Mouse (Mus musculus) small intestine, adult 2 months (tissue): ENCODE data around the gene Jade1. TPM values are rescaled to one million over a fixed set of nuclear protein-coding genes. Genes with fewer than 3 reads are reported as not detected.

Source experiments
- H3K27ac ChIP-seq: fragments of 200-500 bp; 2 replicates; pipeline ENCODE4 v1.5.1; 2012; ENCODE audit warnings: low read depth, low read length, control low read depth, inconsistent platforms; ENCODE audit not compliant: insufficient read depth
- H3K27me3 ChIP-seq: fragments of 200-500 bp; 2 replicates; pipeline ENCODE4 v1.6.1; 2012; ENCODE audit warnings: mild to moderate bottlenecking, moderate library complexity, low read length, inconsistent platforms; ENCODE audit not compliant: control insufficient read depth, insufficient read depth
- H3K36me3 ChIP-seq: fragments of 200-500 bp; 2 replicates; pipeline ENCODE4 v1.6.1; 2012; ENCODE audit warnings: mild to moderate bottlenecking, low read length, control low read depth, inconsistent platforms; ENCODE audit not compliant: control insufficient read depth, insufficient read depth
- H3K4me1 ChIP-seq: fragments of 200-500 bp; 2 replicates; pipeline ENCODE4 v1.6.1; 2012; ENCODE audit warnings: low read length, inconsistent platforms, mixed read lengths; ENCODE audit not compliant: control insufficient read depth, insufficient read depth, insufficient read length
- H3K4me3 ChIP-seq: fragments of 200-500 bp; 2 replicates; pipeline ENCODE4 v1.5.1; 2012; ENCODE audit warnings: low read depth, mild to moderate bottlenecking, control low read depth, inconsistent platforms, low read length, moderate library complexity
- CTCF ChIP-seq: fragments of 200-500 bp; IDR thresholded peaks from 2 replicates; pipeline ENCODE4 v1.5.1; 2012; ENCODE audit warnings: low read depth, mild to moderate bottlenecking, control low read depth, inconsistent platforms, low read length, moderate library complexity, mixed read lengths; ENCODE audit not compliant: insufficient replicate concordance, insufficient read length; ENCODE audit errors: extremely low read depth
- POLR2A ChIP-seq: fragments of 200-500 bp; IDR thresholded peaks from 2 replicates; pipeline ENCODE4 v1.6.1; 2012; ENCODE audit warnings: low read depth, mild to moderate bottlenecking, control low read depth, inconsistent platforms, low read length, moderate library complexity
- WGBS: fragments of 180-500 bp; shearing (Covaris S2); methylation state at CpG from one replicate; pipeline ENCODE4 v1.1.7; 2018; 5-methylcytosine and 5-hydroxymethylcytosine counted together
- polyA plus RNA-seq: library from polyadenylated mRNA; depleted of rRNA; stranded (reverse); fragments of >200 nt; gene quantifications from 2 replicates; pipeline ENCODE4 v1.2.3, GENCODE M21; 2012; rRNA removed

The Jade1 gene
- 8.1 and 18.5 TPM in 2 replicates for polyA plus RNA-seq

DNA sequence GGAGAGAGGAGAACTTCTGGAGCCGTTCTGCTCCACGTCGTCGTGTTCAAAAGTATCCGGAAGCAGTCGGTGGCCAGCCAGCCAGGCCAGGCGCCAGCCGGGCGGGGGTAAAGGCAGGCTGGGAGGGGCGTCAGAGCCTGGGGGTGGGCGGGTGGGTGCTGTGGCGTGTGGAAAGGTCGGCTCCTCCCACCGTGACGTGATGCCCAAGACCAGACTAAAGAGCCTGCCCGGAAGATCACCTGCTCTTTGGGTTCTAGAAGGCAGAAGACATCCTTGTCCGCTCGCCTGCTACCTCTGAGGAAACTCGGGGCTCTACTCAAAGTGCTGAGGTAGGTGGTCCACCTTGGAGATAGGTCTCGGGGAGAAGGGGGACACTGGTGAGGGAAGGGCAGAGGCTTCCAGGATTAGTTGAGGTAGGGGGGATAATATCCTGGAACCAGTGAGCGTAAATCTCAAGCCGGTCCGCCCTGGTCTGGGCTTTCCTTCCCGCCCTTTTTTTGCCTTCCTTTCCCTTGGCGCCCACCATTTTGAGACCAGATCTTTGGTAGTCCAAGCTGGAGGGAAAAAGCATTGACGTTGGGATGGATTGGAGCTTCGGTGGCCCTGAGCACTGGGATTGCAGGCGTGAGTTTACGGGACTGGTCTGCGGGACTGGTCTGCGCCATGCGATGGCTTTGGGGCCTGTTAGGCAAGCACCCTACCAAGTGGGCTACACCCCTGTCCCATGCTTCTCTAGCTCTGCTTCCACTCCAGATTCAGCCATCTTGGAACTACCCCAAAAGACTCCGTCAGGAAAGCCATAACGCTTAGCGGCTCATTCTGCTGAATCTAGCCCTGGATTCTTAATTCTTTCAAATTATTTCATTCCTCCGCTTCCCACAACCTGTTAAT lies at the start of gene Jade1:
TSS of gene Jade1 (plus strand) at position 241 of the 891 bp plus-strand sequence.
- H3K4me1 ChIP-seq: peaks cover 6% of the 10 kb centered on the region; the same call in 1 of the 2 replicates
- no peaks in the 10 kb centered on the region for H3K27me3 ChIP-seq
- WGBS: 96% methylated on average over 36 of the region's 36 CpGs
- TF ChIP-seq CTCF (no peak), POLR2A (no peak)
- H3K4me3 ChIP-seq: no peak within 1 kb of the TSS
- no peaks in the 10 kb centered on the region for H3K36me3 ChIP-seq
- H3K27ac ChIP-seq: no peak within 1 kb of the TSS

DNA sequence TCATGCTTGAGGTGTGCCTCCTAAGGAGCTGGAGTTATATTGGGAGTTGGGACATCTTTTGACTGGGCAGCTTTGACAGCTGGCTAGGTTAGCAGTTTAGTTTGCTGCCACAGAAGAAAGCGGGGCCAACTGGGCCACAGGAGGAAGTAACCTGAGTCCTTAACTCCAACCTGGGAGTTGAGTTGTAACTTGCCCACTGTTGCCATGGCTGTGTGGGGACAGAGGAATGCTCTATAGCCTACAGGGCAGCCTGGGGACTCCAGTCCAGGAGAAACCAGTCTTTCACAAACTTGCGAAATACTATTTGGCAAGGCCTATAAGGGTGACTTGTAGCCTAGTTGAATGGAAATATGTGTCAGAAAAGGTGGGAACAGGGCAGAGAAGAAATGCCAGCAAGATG lies 46.1 kb upstream of the Jade1 start:
- Histone ChIP-seq H3K4me1 (no peaks in the 10 kb centered on the region), H3K27me3 (no peaks in the 10 kb centered on the region), H3K4me3 (no peak overlapping the region), H3K36me3 (no peaks in the 10 kb centered on the region), H3K27ac (no peak overlapping the region)
- no peak for TF ChIP-seq POLR2A
- TF ChIP-seq CTCF: no peak
- 96% methylated on average over 2 of the region's 2 CpGs for WGBS

DNA sequence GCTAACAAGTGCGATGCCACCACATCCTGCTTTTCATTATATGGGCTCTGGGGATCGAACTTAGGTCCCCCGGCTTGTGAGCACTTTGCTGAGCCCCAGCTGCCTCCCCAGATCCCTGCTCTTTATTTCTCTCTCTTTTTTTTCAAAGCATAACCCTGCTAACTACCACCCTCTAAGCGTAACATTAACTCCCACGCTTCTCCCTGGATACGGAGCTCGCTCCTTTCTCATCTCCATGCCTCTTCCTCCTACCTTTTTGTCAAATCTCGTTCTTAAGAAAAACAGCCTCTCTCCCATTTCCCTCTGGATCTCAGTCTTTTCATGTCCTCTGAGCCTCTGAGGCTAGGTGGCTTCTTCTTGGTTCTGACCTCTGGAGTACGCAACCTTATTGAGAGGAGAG lies 45.3 kb upstream of the Jade1 start:
- Histone ChIP-seq H3K27me3 (no peaks in the 10 kb centered on the region), H3K36me3 (no peaks in the 10 kb centered on the region), H3K4me1 (peaks cover 3% of the 10 kb centered on the region), H3K27ac (no peak overlapping the region), H3K4me3 (no peak overlapping the region)
- TF ChIP-seq CTCF (no peak), POLR2A (no peak)
- 92% methylated on average over 9 of the region's 9 CpGs for WGBS

DNA sequence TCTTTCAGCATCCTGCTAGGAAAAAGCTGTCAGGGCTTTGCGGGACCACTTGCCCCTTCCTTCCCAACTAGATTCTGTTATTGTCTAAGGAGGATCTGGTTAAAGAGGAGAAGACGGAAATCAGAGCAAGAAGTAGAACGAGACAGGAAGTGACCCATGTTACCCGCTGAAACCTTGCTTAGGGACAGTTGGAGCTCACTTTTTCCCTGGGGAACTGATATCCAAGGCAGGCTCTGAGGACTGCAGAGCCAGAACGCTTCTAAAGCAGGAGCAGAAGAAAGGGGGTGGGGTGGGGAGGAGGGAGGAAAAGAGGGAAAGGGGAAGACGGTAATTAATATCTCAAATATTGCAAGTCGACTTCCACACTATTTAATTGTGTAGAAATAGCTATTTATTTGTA lies 44.8 kb upstream of the Jade1 start:
- Histone ChIP-seq H3K36me3 (no peaks in the 10 kb centered on the region), H3K27me3 (no peaks in the 10 kb centered on the region), H3K4me1 (peaks cover 4% of the 10 kb centered on the region), H3K27ac (no peak overlapping the region), H3K4me3 (no peak overlapping the region)
- WGBS: 74% methylated on average over 7 of the region's 7 CpGs
- TF ChIP-seq POLR2A: no peak
- no peak for TF ChIP-seq CTCF

DNA sequence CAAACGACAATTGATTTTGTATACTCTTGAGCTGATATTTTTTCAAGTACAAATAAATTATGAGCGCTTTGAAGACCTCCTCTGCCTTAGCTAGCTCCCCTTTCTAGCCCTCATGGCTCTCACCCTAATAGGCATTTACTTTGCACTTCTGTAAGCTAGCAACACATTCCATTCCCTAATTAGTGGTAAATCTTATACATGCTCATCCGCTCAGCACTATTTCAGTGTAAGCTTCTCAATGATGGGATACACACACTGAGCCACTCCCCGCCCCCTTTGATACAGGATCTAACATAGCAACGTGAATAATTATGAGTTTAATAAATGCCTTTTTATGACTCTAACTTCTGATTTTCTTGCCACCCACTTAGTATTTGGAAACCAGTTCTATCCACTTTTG lies 41.5 kb upstream of the Jade1 start:
- no peak overlapping the region for H3K27ac ChIP-seq
- H3K36me3 ChIP-seq: no peaks in the 10 kb centered on the region
- WGBS: 78% methylated on average over 5 of the region's 5 CpGs
- no peak for TF ChIP-seq POLR2A
- no peak for TF ChIP-seq CTCF
- no peak overlapping the region for H3K4me3 ChIP-seq
- H3K4me1 ChIP-seq: peaks cover 4% of the 10 kb centered on the region
- H3K27me3 ChIP-seq: no peaks in the 10 kb centered on the region

DNA sequence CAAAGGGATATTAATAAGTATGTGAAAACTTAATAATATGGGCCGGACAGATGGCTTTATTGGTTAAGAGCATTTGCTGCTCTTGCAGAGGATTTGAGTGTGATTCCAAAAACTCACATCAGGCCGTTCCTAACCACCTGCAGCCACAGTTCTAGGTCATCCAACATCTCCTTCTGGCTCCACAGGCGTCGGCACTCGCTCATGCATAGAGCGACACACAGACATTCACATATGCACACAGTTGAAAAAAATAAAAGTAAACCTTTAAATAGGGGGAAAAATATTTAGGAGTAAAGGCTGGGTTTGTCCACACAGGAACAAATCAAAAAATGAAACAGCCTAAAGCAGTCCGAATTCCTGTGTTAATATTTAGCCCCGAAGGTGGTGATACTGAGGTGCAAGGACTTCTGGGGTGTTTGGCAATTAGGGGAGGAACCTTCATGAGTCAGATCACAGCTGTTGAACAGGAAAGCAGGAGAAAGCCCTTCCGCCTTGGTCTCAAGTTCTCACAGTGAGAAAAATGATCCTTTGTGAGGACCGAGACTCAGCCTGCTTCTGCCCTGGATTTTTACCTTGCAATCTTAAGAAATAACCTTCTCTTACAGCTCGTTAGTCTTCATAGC lies 40.7 kb upstream of the Jade1 start:
- no peak for TF ChIP-seq CTCF
- no peak for TF ChIP-seq POLR2A
- H3K27ac ChIP-seq: peak overlapping the region; percentile 51; the same call in 1 of the 2 replicates
- H3K36me3 ChIP-seq: no peaks in the 10 kb centered on the region
- no peak overlapping the region for H3K4me3 ChIP-seq
- H3K27me3 ChIP-seq: no peaks in the 10 kb centered on the region
- H3K4me1 ChIP-seq: peaks cover 4% of the 10 kb centered on the region
- WGBS: 41% methylated on average over 11 of the region's 11 CpGs

DNA sequence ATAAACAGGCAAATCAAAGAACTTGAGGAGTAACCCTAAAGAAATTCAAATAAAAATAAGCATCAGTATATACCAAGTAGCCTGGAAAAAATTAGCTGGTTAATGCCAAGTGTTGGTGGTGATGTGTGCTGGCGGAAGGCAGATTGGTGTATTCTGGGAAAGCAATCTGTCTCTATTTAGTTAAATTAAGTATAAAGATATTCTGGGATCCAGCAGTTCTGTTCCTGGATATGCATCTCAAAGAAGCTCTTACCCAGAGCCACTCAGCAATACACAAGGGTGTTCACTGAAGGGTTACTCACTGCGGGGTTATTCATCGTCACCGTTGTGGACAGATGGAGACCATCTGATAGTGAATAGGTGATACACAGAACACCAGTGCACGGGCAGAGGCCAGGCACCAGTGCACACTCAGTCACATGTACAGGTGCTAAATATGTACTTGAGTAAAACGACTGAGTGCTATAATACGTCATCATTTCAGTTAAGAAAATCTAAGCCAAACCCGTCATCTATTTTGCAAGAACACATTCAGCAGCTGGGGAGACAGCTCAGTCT lies 38.5 kb upstream of the Jade1 start:
- no peak overlapping the region for H3K4me3 ChIP-seq
- WGBS: 81% methylated on average over 8 of the region's 8 CpGs
- peaks cover 6% of the 10 kb centered on the region for H3K4me1 ChIP-seq
- no peak for TF ChIP-seq CTCF
- TF ChIP-seq POLR2A: no peak
- no peaks in the 10 kb centered on the region for H3K27me3 ChIP-seq
- no peak overlapping the region for H3K27ac ChIP-seq
- H3K36me3 ChIP-seq: no peaks in the 10 kb centered on the region
